Mouse (Mus musculus): Measurements from ENCODE around the gene Zfp109. TPM values are rescaled to one million over a fixed set of nuclear protein-coding genes. Genes with fewer than 3 reads are reported as not detected.

Zfp109 gene
- polyA plus RNA-seq (2012; ENCODE audit: low replicate concordance), result 0.56 TPM in 1 of 2 replicates, not detected in the other

GRCm38 (mm10) chr7:24237040-24237791 lies at the start of gene Zfp109:
Gene Zfp109, minus strand, starts transcription at chr7:24237560.

GRCm38 (mm10) chr7:24270288-24270672 lies 32.9 kb upstream of the Zfp109 start, which contains the start of gene Zfp93:
Gene Zfp93, plus strand, starts transcription at chr7:24270420.

GRCm38 (mm10) chr7:24254633-24255474 lies 17.5 kb upstream of the Zfp109 start, which contains the start of gene Zfp108:
Gene Zfp108, plus strand, starts transcription at chr7:24254794.

GRCm38 (mm10) chr7:24211343-24211742 lies 26.0 kb downstream of the Zfp109 start, which contains the start of gene Zfp111:
Gene Zfp111, minus strand, starts transcription at chr7:24211443.

Other genes starting within 250 kb of the Zfp109 start
- not detected in 2 replicates for gene V1rd19, start 235.9 kb downstream of the Zfp109 start, polyA plus RNA-seq (2012; ENCODE audit: low replicate concordance)
- gene Vmn1r183, start 184.3 kb downstream of the Zfp109 start, polyA plus RNA-seq (2012; ENCODE audit: low replicate concordance), result 0.02 TPM in 1 of 2 replicates, not detected in the other
- gene Zfp180, start 155.6 kb downstream of the Zfp109 start, polyA plus RNA-seq (2012; ENCODE audit: low replicate concordance), result 7.8 and 16.9 TPM in 2 replicates
- 0.11 and 0.33 TPM in 2 replicates for gene Zfp112, start 125.2 kb downstream of the Zfp109 start, polyA plus RNA-seq (2012; ENCODE audit: low replicate concordance)
- gene Zfp235, start 103.4 kb downstream of the Zfp109 start, polyA plus RNA-seq (2012; ENCODE audit: low replicate concordance), result 0.20 and 0.44 TPM in 2 replicates
- 0.41 TPM in 1 of 2 replicates, not detected in the other for gene Zfp114, start 62.5 kb downstream of the Zfp109 start, polyA plus RNA-seq (2012; ENCODE audit: low replicate concordance)
- gene Zfp111, start 26.1 kb downstream of the Zfp109 start, polyA plus RNA-seq (2012; ENCODE audit: low replicate concordance), result not detected in 2 replicates
- gene Zfp108, start 17.2 kb upstream of the Zfp109 start, polyA plus RNA-seq (2012; ENCODE audit: low replicate concordance), result not detected in 2 replicates
- 0.33 and 0.41 TPM in 2 replicates for gene Zfp93, start 32.9 kb upstream of the Zfp109 start, polyA plus RNA-seq (2012; ENCODE audit: low replicate concordance)
- 1.4 and 3.6 TPM in 2 replicates for gene Zfp61, start 63.7 kb upstream of the Zfp109 start, polyA plus RNA-seq (2012; ENCODE audit: low replicate concordance)
- 1.3 and 1.9 TPM in 2 replicates for gene Zfp94, start 79.1 kb upstream of the Zfp109 start, polyA plus RNA-seq (2012; ENCODE audit: low replicate concordance)
- not detected in 2 replicates for gene Tescl, start 96.4 kb upstream of the Zfp109 start, polyA plus RNA-seq (2012; ENCODE audit: low replicate concordance)
- not detected in 2 replicates for gene Lypd5, start 111.6 kb upstream of the Zfp109 start, polyA plus RNA-seq (2012; ENCODE audit: low replicate concordance)
- gene Kcnn4, start 132.7 kb upstream of the Zfp109 start, polyA plus RNA-seq (2012; ENCODE audit: low replicate concordance), result 200 and 304 TPM in 2 replicates
- gene Smg9, start 162.1 kb upstream of the Zfp109 start, polyA plus RNA-seq (2012; ENCODE audit: low replicate concordance), result 75.6 and 251 TPM in 2 replicates
- gene Irgc1, start 214.7 kb upstream of the Zfp109 start, polyA plus RNA-seq (2012; ENCODE audit: low replicate concordance), result not detected in 2 replicates
- gene Plaur, start 224.9 kb upstream of the Zfp109 start, polyA plus RNA-seq (2012; ENCODE audit: low replicate concordance), result 37.3 and 49.5 TPM in 2 replicates
- gene Cadm4, start 244.5 kb upstream of the Zfp109 start, polyA plus RNA-seq (2012; ENCODE audit: low replicate concordance), result 4.2 and 15.4 TPM in 2 replicates

Measured in leukemia stem cell, adult 10-12 weeks (primary cell).